Mouse (Mus musculus): ENCODE results near the gene Gsdma2. TPM values are rescaled to one million over a fixed set of nuclear protein-coding genes. Genes with fewer than 3 reads are reported as not detected.

Gene Gsdma2
- not detected in 2 replicates for polyA plus RNA-seq (2015; fragmentation: Nextera tagmentation; extraction: Ambion mirVana)

GRCm38 (mm10) chr11:98646459-98646858 is at the start of gene Gsdma2:
Gene Gsdma2, plus strand, starts transcription at chr11:98646759.

GRCm38 (mm10) chr11:98597991-98598390 is 48.6 kb upstream of the Gsdma2 start, which contains the start of gene Lrrc3c:
Gene Lrrc3c, plus strand, starts transcription at chr11:98598291.

GRCm38 (mm10) chr11:98625611-98626410 is 20.7 kb upstream of the Gsdma2 start, which contains the start of the genes Gm12355 and Gsdma3:
Gene Gm12355, minus strand, starts transcription at chr11:98625661.
Gene Gsdma3, plus strand, starts transcription at chr11:98626360.

GRCm38 (mm10) chr11:98664091-98664490 is 17.5 kb downstream of the Gsdma2 start, which contains the start of gene Gsdma:
Gene Gsdma, plus strand, starts transcription at chr11:98664351.

DNA sequence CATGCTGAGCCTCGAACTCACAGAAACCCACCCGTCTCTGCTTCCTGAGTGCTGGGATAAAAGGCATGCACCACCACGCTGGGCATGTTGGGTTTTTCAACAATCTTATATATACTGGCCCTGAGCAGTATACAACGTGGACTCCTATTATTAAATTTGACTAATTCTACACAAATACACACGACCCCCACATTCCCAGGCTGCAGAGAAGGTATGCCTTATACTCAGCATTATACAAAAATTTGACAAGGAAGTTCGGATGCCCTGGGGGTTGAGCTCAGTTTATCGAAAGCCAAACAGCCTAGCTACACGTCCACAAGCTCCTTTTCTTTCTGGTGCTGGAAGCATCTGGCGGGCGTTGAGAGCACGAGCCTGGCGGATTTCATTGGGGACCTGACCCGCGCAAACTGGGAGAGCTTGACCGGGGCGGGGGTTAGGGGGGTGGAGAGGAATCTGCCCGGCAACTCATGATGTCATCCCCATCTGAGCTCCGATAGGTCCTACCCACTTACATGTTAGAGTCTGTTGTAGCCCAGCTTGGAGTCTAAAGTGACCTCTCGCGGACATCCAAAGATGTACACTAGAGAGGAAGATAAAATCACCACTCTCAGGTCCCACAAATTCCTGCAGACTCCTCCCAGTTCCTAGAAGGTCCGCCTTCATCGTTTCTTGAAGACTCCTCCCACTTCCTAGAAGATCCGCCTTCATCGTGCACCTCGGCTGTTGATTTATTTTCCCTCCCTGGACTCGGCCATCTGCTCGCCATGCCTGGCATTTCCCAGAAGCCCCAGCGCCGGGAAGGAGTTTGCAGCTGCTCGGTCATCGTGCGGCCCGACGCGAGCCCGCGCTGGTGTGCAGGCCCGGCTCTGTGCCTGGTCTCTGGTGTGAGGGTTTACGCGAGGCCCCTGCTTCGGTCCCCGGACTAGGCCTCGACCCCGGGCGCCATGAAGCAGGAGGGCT is 35.5 kb downstream of the Gsdma2 start, which contains the start of gene Psmd3:
TSS of gene Psmd3 (plus strand) at position 769 of the 960 bp plus-strand sequence.

GRCm38 (mm10) chr11:98701213-98701670 is 54.7 kb downstream of the Gsdma2 start, which contains the start of gene Csf3:
Gene Csf3, plus strand, starts transcription at chr11:98701263.

Other genes with a start within 250 kb of the Gsdma2 start
- 7.6 and 8.4 TPM in 2 replicates for gene Pgap3, start 246.3 kb upstream of the Gsdma2 start, polyA plus RNA-seq (2015; fragmentation: Nextera tagmentation; extraction: Ambion mirVana)
- 6.6 TPM in 2 replicates for gene Erbb2, start 234.3 kb upstream of the Gsdma2 start, polyA plus RNA-seq (2015; fragmentation: Nextera tagmentation; extraction: Ambion mirVana)
- gene Mien1, start 207.8 kb upstream of the Gsdma2 start, polyA plus RNA-seq (2015; fragmentation: Nextera tagmentation; extraction: Ambion mirVana): 270 and 284 TPM in 2 replicates
- 0.80 and 1.0 TPM in 2 replicates for gene Grb7, start 200.4 kb upstream of the Gsdma2 start, polyA plus RNA-seq (2015; fragmentation: Nextera tagmentation; extraction: Ambion mirVana)
- 0.26 and 0.32 TPM in 2 replicates for gene Ikzf3, start 100.7 kb upstream of the Gsdma2 start, polyA plus RNA-seq (2015; fragmentation: Nextera tagmentation; extraction: Ambion mirVana)
- 0.47 and 0.81 TPM in 2 replicates for gene Zpbp2, start 95.7 kb upstream of the Gsdma2 start, polyA plus RNA-seq (2015; fragmentation: Nextera tagmentation; extraction: Ambion mirVana)
- gene Ormdl3, start 59.4 kb upstream of the Gsdma2 start, polyA plus RNA-seq (2015; fragmentation: Nextera tagmentation; extraction: Ambion mirVana): 76.4 and 90.5 TPM in 2 replicates
- gene Lrrc3c, start 48.5 kb upstream of the Gsdma2 start, polyA plus RNA-seq (2015; fragmentation: Nextera tagmentation; extraction: Ambion mirVana): not detected in 2 replicates
- 0.33 and 0.52 TPM in 2 replicates for gene Gm12355, start 21.1 kb upstream of the Gsdma2 start, polyA plus RNA-seq (2015; fragmentation: Nextera tagmentation; extraction: Ambion mirVana)
- gene Gsdma3, start 20.4 kb upstream of the Gsdma2 start, polyA plus RNA-seq (2015; fragmentation: Nextera tagmentation; extraction: Ambion mirVana): not detected in 2 replicates
- gene Gsdma, start 17.6 kb downstream of the Gsdma2 start, polyA plus RNA-seq (2015; fragmentation: Nextera tagmentation; extraction: Ambion mirVana): 0.13 TPM in 1 of 2 replicates, not detected in the other
- gene Psmd3, start 35.8 kb downstream of the Gsdma2 start, polyA plus RNA-seq (2015; fragmentation: Nextera tagmentation; extraction: Ambion mirVana): 171 and 181 TPM in 2 replicates
- not detected in 2 replicates for gene Csf3, start 54.5 kb downstream of the Gsdma2 start, polyA plus RNA-seq (2015; fragmentation: Nextera tagmentation; extraction: Ambion mirVana)
- 37.3 and 45.1 TPM in 2 replicates for gene Med24, start 82.7 kb downstream of the Gsdma2 start, polyA plus RNA-seq (2015; fragmentation: Nextera tagmentation; extraction: Ambion mirVana)
- 152 and 177 TPM in 2 replicates for gene Thra, start 93.9 kb downstream of the Gsdma2 start, polyA plus RNA-seq (2015; fragmentation: Nextera tagmentation; extraction: Ambion mirVana)
- 8.4 and 10.3 TPM in 2 replicates for gene Nr1d1, start 128.6 kb downstream of the Gsdma2 start, polyA plus RNA-seq (2015; fragmentation: Nextera tagmentation; extraction: Ambion mirVana)
- gene Msl1, start 148.8 kb downstream of the Gsdma2 start, polyA plus RNA-seq (2015; fragmentation: Nextera tagmentation; extraction: Ambion mirVana): 31.5 and 32.2 TPM in 2 replicates
- gene Casc3, start 158.1 kb downstream of the Gsdma2 start, polyA plus RNA-seq (2015; fragmentation: Nextera tagmentation; extraction: Ambion mirVana): 34.2 and 37.0 TPM in 2 replicates
- 14.0 and 19.0 TPM in 2 replicates for gene Rapgefl1, start 190.0 kb downstream of the Gsdma2 start, polyA plus RNA-seq (2015; fragmentation: Nextera tagmentation; extraction: Ambion mirVana)
- gene Wipf2, start 216.9 kb downstream of the Gsdma2 start, polyA plus RNA-seq (2015; fragmentation: Nextera tagmentation; extraction: Ambion mirVana): 3.1 and 4.0 TPM in 2 replicates